Mouse (Mus musculus) liver, postnatal 0 days (tissue): ENCODE results near the gene Afp.

Source experiments
- CTCF ChIP-seq: sonication (generic); IDR thresholded peaks from 2 replicates; pipeline ENCODE4 v1.5.1; 2016; ENCODE audit warnings: antibody characterized with exemption, low read depth
- EP300 ChIP-seq: IDR thresholded peaks from 2 replicates; pipeline ENCODE4 v1.6.1; 2016; ENCODE audit warnings: antibody characterized with exemption, low read depth, mild to moderate bottlenecking

DNA sequence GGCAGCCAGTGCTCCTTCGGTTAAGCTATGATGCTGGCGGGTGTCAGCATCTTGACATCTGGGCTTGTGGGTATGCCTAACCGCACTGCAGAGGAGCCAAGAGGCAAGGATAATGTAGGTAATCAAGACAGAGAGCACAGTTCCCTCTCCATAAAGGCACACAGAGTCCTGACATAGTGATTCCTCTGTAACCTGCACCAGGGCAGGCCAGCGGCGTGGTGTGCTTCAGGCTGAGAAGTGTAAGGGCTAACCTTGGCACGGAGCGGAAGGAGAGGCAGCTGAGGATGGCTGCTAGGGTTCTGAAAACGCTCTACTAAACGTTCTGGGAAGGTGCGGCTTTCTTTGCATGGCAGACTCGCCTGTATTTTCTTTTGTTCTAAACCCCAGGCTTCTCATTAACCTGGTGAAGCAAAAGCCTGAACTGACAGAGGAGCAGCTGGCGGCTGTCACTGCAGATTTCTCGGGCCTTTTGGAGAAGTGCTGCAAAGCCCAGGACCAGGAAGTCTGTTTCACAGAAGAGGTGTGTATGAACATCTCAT, 16.9 kb downstream of the Afp start:
- TF ChIP-seq CTCF = no peak
- TF ChIP-seq EP300 = no peak
